Mouse (Mus musculus) midbrain, embryonic 15.5 days (tissue): ENCODE measurements around the gene Agap2. TPM values are rescaled to one million over a fixed set of nuclear protein-coding genes. Genes with fewer than 3 reads are reported as not detected.

Experiments
- ATAC-seq: fragments of 200-750 bp; cut with Nextera tagmentation; replicated peaks from 2 replicates; pipeline ENCODE4 v1.8.0; 2017; ENCODE audit warnings: moderate TSS enrichment
- H3K27ac ChIP-seq: fragments of 300-500 bp; sonication (generic); 2 replicates; pipeline ENCODE4 v1.5.1; 2015; ENCODE audit warnings: mild to moderate bottlenecking, inconsistent platforms
- H3K27me3 ChIP-seq: fragments of 300-500 bp; sonication (generic); replicated peaks from 2 replicates; pipeline ENCODE4 v1.6.1; 2015; ENCODE audit warnings: inconsistent platforms
- H3K36me3 ChIP-seq: fragments of 300-500 bp; sonication (generic); replicated peaks from 2 replicates; pipeline ENCODE4 v1.6.1; 2015; ENCODE audit warnings: inconsistent platforms
- H3K4me1 ChIP-seq: fragments of 300-500 bp; sonication (generic); 2 replicates; pipeline ENCODE4 v1.6.1; 2015; ENCODE audit warnings: inconsistent platforms
- H3K4me2 ChIP-seq: fragments of 300-500 bp; sonication (generic); 2 replicates; pipeline ENCODE4 v1.6.1; 2015; ENCODE audit warnings: inconsistent platforms, mild to moderate bottlenecking, moderate library complexity
- H3K4me3 ChIP-seq: fragments of 300-500 bp; sonication (generic); 2 replicates; pipeline ENCODE4 v1.5.1; 2015; ENCODE audit warnings: mild to moderate bottlenecking, inconsistent platforms
- H3K9ac ChIP-seq: fragments of 300-500 bp; sonication (generic); 2 replicates; pipeline ENCODE4 v1.6.1; 2015; ENCODE audit warnings: mild to moderate bottlenecking, inconsistent platforms
- H3K9me3 ChIP-seq: fragments of 300-500 bp; sonication (generic); 2 replicates; pipeline ENCODE4 v1.6.1; 2016; ENCODE audit warnings: inconsistent platforms
- WGBS: fragments of 180-500 bp; shearing (Covaris S2); methylation state at CpG from one replicate; pipeline ENCODE4 v1.1.7; 2015; ENCODE audit warnings: mixed read lengths; 5-methylcytosine and 5-hydroxymethylcytosine counted together
- polyA plus RNA-seq: library from polyadenylated mRNA; unstranded; fragments of >200 nt; fragmentation: Nextera tagmentation; extraction: Ambion mirVana; gene quantifications from 2 replicates; pipeline ENCODE4 v1.2.1, GENCODE M21; 2015

The Agap2 gene
- polyA plus RNA-seq, 1 experiment from 2014 or later: 6.6 TPM

GRCm38 (mm10) chr10:127081996-127082620 lies 7.0 kb downstream of the Agap2 start:
- H3K27me3 ChIP-seq: no peaks in the 10 kb centered on the region
- H3K4me1 ChIP-seq: peaks cover 52% of the 10 kb centered on the region
- H3K36me3 ChIP-seq: peaks cover 7% of the 10 kb centered on the region; the same call in 1 of the 2 replicates
- WGBS: 21% methylated on average over 8 of the region's 8 CpGs
- H3K27ac ChIP-seq: 0 out of 2 replicates have a peak overlapping the region, but pooled peaks have one; percentile 18
- H3K9ac ChIP-seq: peak overlapping the region; percentile 89; the same call in 1 of the 2 replicates
- H3K9me3 ChIP-seq: no peaks in the 10 kb centered on the region
- no peak for ATAC-seq
- H3K4me2 ChIP-seq: peak overlapping the region; percentile 89
- H3K4me3 ChIP-seq: peak overlapping the region; percentile 87

- H3K4me3 ChIP-seq: no peak overlapping the region
- H3K4me2 ChIP-seq: no peak overlapping the region
- H3K27ac ChIP-seq: no peak overlapping the region
- H3K9me3 ChIP-seq: no peaks in the 10 kb centered on the region
- H3K9ac ChIP-seq: 0 out of 2 replicates have a peak overlapping the region, but pooled peaks have one; percentile 3
- peaks cover 39% of the 10 kb centered on the region for H3K4me1 ChIP-seq
- peaks cover 18% of the 10 kb centered on the region; the same call in 1 of the 2 replicates for H3K36me3 ChIP-seq
- 27% methylated on average over 8 of the region's 8 CpGs for WGBS
- 0 out of 2 replicates have a peak, but pooled peaks cover 6% of the 10 kb centered on the region for H3K27me3 ChIP-seq
- no peak for ATAC-seq
Observed at GRCm38 (mm10) chr10:127083292-127083914, 8.3 kb downstream of the Agap2 start.

GRCm38 (mm10) chr10:127083915-127084306 lies 8.8 kb downstream of the Agap2 start:
- Histone ChIP-seq H3K36me3 (peaks cover 18% of the 10 kb centered on the region; the same call in 1 of the 2 replicates), H3K4me2 (no peak overlapping the region), H3K27me3 (peaks cover 10% of the 10 kb centered on the region), H3K27ac (no peak overlapping the region), H3K9me3 (no peaks in the 10 kb centered on the region), H3K9ac (no peak overlapping the region), H3K4me1 (peaks cover 37% of the 10 kb centered on the region), H3K4me3 (no peak overlapping the region)
- 64% methylated on average over 5 of the region's 5 CpGs for WGBS
- ATAC-seq: no peak

- WGBS: 87% methylated on average over 9 of the region's 9 CpGs
- Histone ChIP-seq H3K9ac (no peak overlapping the region), H3K4me1 (peaks cover 34% of the 10 kb centered on the region), H3K27ac (no peak overlapping the region), H3K4me3 (no peak overlapping the region), H3K27me3 (peaks cover 22% of the 10 kb centered on the region), H3K4me2 (no peak overlapping the region), H3K9me3 (no peaks in the 10 kb centered on the region), H3K36me3 (peaks cover 24% of the 10 kb centered on the region; the same call in 1 of the 2 replicates)
- no peak for ATAC-seq
Observed at GRCm38 (mm10) chr10:127085052-127085451, 10.0 kb downstream of the Agap2 start.

- Histone ChIP-seq H3K9ac (no peak overlapping the region), H3K27ac (no peak overlapping the region), H3K27me3 (peaks cover 28% of the 10 kb centered on the region), H3K9me3 (no peaks in the 10 kb centered on the region), H3K4me3 (no peak overlapping the region), H3K4me1 (peaks cover 31% of the 10 kb centered on the region), H3K4me2 (no peak overlapping the region), H3K36me3 (peaks cover 24% of the 10 kb centered on the region; the same call in 1 of the 2 replicates)
- 77% methylated on average over 6 of the region's 6 CpGs for WGBS
- no peak for ATAC-seq
Observed at GRCm38 (mm10) chr10:127085633-127086032, 10.5 kb downstream of the Agap2 start.

- H3K9ac ChIP-seq: no peak overlapping the region; the same call in 1 of the 2 replicates
- no peak for ATAC-seq
Observed at GRCm38 (mm10) chr10:127090560-127091411, 15.7 kb downstream of the Agap2 start.

GRCm38 (mm10) chr10:127091507-127092396 lies 16.7 kb downstream of the Agap2 start:
- Histone ChIP-seq H3K27ac (no peak overlapping the region), H3K4me3 (peak overlapping the region; percentile 8), H3K27me3 (peaks cover 31% of the 10 kb centered on the region), H3K36me3 (peaks cover 18% of the 10 kb centered on the region; the same call in 1 of the 2 replicates), H3K9me3 (no peaks in the 10 kb centered on the region), H3K4me2 (peak overlapping the region; percentile 32), H3K4me1 (peaks cover 27% of the 10 kb centered on the region), H3K9ac (no peak overlapping the region)
- peak; percentile 26 for ATAC-seq
- 13% methylated on average over 51 of the region's 51 CpGs for WGBS

More at GRCm38 (mm10) chr10:127090560-127091411, 15.7 kb downstream of the Agap2 start:
- Histone ChIP-seq H3K36me3 (peaks cover 18% of the 10 kb centered on the region; the same call in 1 of the 2 replicates), H3K4me1 (peaks cover 27% of the 10 kb centered on the region), H3K27me3 (peaks cover 31% of the 10 kb centered on the region), H3K9me3 (no peaks in the 10 kb centered on the region), H3K27ac (no peak overlapping the region), H3K4me3 (peak overlapping the region; percentile 8), H3K4me2 (peak overlapping the region; percentile 32)
- WGBS: 10% methylated on average over 57 of the region's 57 CpGs

GRCm38 (mm10) chr10:127092742-127093141 lies 17.7 kb downstream of the Agap2 start:
- peaks cover 30% of the 10 kb centered on the region for H3K27me3 ChIP-seq
- no peak overlapping the region for H3K9ac ChIP-seq
- H3K4me1 ChIP-seq: peaks cover 27% of the 10 kb centered on the region
- no peak overlapping the region for H3K27ac ChIP-seq
- H3K4me2 ChIP-seq: no peak overlapping the region
- ATAC-seq: no peak
- H3K9me3 ChIP-seq: no peaks in the 10 kb centered on the region
- H3K36me3 ChIP-seq: peaks cover 10% of the 10 kb centered on the region; the same call in 1 of the 2 replicates
- H3K4me3 ChIP-seq: no peak overlapping the region
- WGBS: 57% methylated on average over 4 of the region's 4 CpGs

- Histone ChIP-seq H3K36me3 (peaks cover 7% of the 10 kb centered on the region), H3K9ac (no peak overlapping the region), H3K27me3 (peaks cover 16% of the 10 kb centered on the region), H3K27ac (peak overlapping the region; percentile 50), H3K9me3 (no peaks in the 10 kb centered on the region), H3K4me1 (peaks cover 27% of the 10 kb centered on the region), H3K4me3 (no peak overlapping the region), H3K4me2 (no peak overlapping the region)
- WGBS: 27% methylated on average over 7 of the region's 7 CpGs
- no peak for ATAC-seq
Observed at GRCm38 (mm10) chr10:127094382-127094802, 19.3 kb downstream of the Agap2 start.

- no peak overlapping the region for H3K27ac ChIP-seq
- no peaks in the 10 kb centered on the region for H3K9me3 ChIP-seq
- ATAC-seq: no peak
- 78% methylated on average over 20 of the region's 20 CpGs for WGBS
- peaks cover 12% of the 10 kb centered on the region for H3K4me1 ChIP-seq
- no peaks in the 10 kb centered on the region for H3K27me3 ChIP-seq
- peaks cover 8% of the 10 kb centered on the region for H3K36me3 ChIP-seq
- H3K9ac ChIP-seq: no peak overlapping the region
- H3K4me3 ChIP-seq: no peak overlapping the region
- no peak overlapping the region for H3K4me2 ChIP-seq
Observed at GRCm38 (mm10) chr10:127098514-127098913, 23.4 kb downstream of the Agap2 start.

- Histone ChIP-seq H3K27ac (no peak overlapping the region), H3K4me1 (peaks cover 9% of the 10 kb centered on the region), H3K9me3 (no peaks in the 10 kb centered on the region), H3K27me3 (no peaks in the 10 kb centered on the region), H3K4me3 (no peak overlapping the region), H3K36me3 (peaks cover 8% of the 10 kb centered on the region), H3K4me2 (no peak overlapping the region), H3K9ac (no peak overlapping the region)
- WGBS: 95% methylated on average over 10 of the region's 10 CpGs
- ATAC-seq: no peak
Observed at GRCm38 (mm10) chr10:127099191-127099590, 24.1 kb downstream of the Agap2 start.
